Mouse (Mus musculus): ENCODE data around the gene Gm12258.

The Gm12258 gene

DNA sequence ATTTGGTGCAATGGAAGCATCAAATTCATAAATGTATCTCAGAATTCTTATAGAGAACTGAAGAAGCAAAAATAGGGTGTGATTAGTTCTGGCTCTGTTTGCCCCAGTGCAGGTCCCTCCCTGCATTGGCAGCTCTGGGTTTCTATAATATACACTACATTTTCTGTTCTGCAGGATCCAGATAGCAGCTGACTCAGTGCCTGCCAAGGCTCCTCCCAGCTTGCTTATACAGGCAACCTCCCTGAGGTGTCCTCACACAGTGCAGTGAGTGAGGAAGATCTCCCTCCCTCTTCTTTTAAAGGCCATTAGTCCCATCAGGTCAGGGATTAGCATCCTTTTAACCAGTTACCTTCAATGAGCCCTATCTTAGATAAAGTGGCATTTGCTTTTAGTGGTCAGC lies 54.1 kb downstream of the Gm12258 start:
- DNase-seq (ENCODE audit: low read depth, low spot score): peak; percentile 15

DNA sequence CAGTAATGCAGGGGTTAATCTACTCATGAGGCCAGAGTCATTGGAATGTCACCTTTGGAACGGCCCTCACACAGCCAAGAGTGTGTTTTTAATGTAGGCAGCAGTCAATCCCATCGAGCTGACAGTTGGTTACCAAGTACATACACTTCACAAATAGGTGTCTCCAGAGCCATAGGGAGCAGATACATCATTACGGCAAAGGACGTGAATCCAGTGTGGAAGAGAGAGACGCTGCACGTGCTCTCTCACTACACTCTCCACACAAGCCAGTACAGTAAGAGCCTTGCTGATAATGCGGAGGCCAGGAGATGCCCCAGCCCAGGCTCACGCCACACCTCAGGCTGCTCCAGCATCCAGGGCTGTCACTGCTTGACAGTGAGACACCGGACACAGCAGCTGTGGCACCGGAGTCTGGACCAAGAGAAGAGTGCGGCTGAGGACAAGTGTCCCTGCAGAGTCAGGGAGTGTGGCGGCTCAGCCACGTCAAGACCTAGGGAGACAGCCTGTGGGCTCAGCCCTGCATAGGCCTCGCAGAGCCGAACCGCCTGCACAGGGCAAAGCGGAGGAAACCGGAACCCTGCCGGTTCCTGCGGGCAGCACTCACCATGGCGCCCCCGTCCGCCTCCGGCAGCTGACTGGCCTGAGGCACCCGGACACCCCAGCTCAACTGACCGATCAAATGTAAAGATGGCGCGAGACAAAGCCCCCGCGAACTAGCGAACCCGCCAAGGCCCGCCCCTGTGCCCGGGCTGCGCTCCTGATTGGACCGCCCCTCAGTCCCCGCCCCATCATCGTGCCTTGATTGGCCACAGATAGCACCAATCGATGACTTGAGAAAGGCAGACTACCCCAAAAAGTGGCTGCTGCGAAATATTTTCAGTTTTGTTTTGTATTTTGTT lies 56.8 kb downstream of the Gm12258 start, which contains the start of gene Zfp39:
Zfp39 (minus strand) TSS at position 715 of the 899 bp plus-strand sequence.
- DNase-seq (ENCODE audit: low read depth, low spot score): peak; percentile 97

DNA sequence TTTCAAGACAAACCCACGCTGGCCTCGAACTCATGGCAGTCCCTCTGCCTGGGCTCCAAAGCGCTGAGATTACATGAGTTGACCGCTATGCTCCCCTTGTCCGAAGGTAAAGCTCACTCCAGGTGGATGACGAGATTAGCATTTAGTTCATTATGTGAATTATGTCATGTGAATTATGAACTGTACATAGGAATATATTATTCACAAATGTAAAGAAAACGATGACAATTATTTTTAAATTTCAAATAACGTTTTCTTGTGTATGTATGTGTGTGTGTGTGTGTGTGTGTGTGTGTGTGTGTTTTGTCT lies 57.4 kb downstream of the Gm12258 start:
- no peak for DNase-seq (ENCODE audit: low read depth, low spot score)

DNA sequence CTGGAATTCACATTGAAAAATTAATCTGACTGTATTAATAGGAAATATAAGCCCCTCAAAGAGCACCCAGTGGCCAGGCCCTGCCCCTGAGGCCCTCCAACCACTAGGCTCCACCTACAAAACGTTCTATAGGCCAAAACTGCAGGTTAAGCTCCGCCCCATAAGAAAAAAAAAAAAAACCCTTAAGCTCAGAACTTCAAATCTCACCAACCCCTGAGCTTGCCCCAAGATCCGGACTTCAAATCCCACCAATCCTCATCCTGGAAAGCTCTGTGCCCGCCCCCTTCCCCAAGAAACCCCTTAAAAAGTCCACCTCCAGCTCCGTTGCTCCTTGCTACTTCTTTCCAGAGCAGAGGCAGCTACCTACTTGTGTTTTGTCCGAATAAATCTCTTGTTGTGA lies 57.9 kb downstream of the Gm12258 start:
- peak; percentile 69 for DNase-seq (ENCODE audit: low read depth, low spot score)
